Mouse (Mus musculus) kidney, embryonic 16.5 days (tissue): ENCODE results near the gene Mypn. TPM values are rescaled to one million over a fixed set of nuclear protein-coding genes. Genes with fewer than 3 reads are reported as not detected.
A peak's percentile ranks its signal among the peaks of the same experiment; 100 is the strongest.

Source experiments
- ATAC-seq: fragments of 200-750 bp; cut with Nextera tagmentation; 2 replicates; pipeline ENCODE4 v1.8.0; 2017; ENCODE audit warnings: moderate TSS enrichment; ENCODE audit not compliant: low FRiP score, low TSS enrichment
- H3K27ac ChIP-seq: fragments of 300-500 bp; sonication (generic); 2 replicates; pipeline ENCODE4 v1.5.1; 2014; ENCODE audit warnings: low read length
- H3K27me3 ChIP-seq: fragments of 300-500 bp; sonication (generic); 2 replicates; pipeline ENCODE4 v1.6.1; 2014; ENCODE audit warnings: low read length, control low read depth, mixed read lengths; ENCODE audit not compliant: insufficient read depth
- H3K36me3 ChIP-seq: fragments of 300-500 bp; sonication (generic); 2 replicates; pipeline ENCODE4 v1.6.1; 2014; ENCODE audit warnings: low read length, control low read depth, mixed read lengths; ENCODE audit not compliant: insufficient read depth
- H3K4me1 ChIP-seq: fragments of 300-500 bp; sonication (generic); 2 replicates; pipeline ENCODE4 v1.6.1; 2014; ENCODE audit warnings: low read length, control low read depth, mixed read lengths; ENCODE audit not compliant: insufficient read depth
- H3K4me2 ChIP-seq: fragments of 300-500 bp; sonication (generic); replicated peaks from 2 replicates; pipeline ENCODE4 v1.6.1; 2014; ENCODE audit warnings: low read depth, low read length
- H3K4me3 ChIP-seq: fragments of 300-500 bp; sonication (generic); 2 replicates; pipeline ENCODE4 v1.5.1; 2014; ENCODE audit warnings: mild to moderate bottlenecking, low read length
- H3K9ac ChIP-seq: fragments of 300-500 bp; sonication (generic); replicated peaks from 2 replicates; pipeline ENCODE4 v1.6.1; 2014; ENCODE audit warnings: low read length
- H3K9me3 ChIP-seq: fragments of 300-500 bp; sonication (generic); 2 replicates; pipeline ENCODE4 v1.6.1; 2016; ENCODE audit warnings: low read length, control low read depth
- WGBS: fragments of 180-500 bp; shearing (Covaris S2); extraction: QIAGEN DNeasy Blood & Tissue Kit; methylation state at CpG from one replicate; pipeline ENCODE4 v1.1.7; 2014; 5-methylcytosine and 5-hydroxymethylcytosine counted together
- polyA plus RNA-seq: library from polyadenylated mRNA; unstranded; fragments of >200 nt; fragmentation: Nextera tagmentation; extraction: Ambion mirVana; gene quantifications from 2 replicates; pipeline ENCODE4 v1.2.1, GENCODE M21; 2015

Gene Mypn
- polyA plus RNA-seq = 0.10 and 0.18 TPM in 2 replicates

DNA sequence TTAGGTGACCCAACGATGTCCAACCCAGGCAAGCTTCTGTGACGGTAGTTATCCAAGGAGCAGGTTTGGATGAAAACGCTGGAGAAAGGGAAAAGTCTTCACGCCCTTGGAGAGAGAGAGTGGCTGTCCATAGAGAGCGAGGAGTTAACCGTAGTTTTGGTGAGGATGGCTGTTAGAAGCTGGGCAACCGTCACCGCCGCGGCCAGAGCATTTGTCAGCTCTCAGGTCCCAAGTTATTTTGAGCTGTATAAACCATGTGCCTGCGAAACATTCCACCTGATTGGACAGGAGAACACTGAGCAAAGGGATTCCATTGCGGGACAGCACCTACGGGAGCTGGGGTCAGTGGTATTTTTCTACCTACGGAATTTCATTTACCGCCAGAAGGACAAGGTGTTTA is at the start of gene Mypn:
Mypn (minus strand) TSS at position 225 of the 400 bp plus-strand sequence.
- Histone ChIP-seq H3K4me1 (no peaks in the 10 kb centered on the region), H3K4me2 (no peak within 1 kb of the TSS), H3K9me3 (no peaks in the 10 kb centered on the region), H3K27ac (no peak within 1 kb of the TSS), H3K4me3 (no peak within 1 kb of the TSS), H3K36me3 (no peaks in the 10 kb centered on the region), H3K9ac (no peak within 1 kb of the TSS), H3K27me3 (no peaks in the 10 kb centered on the region)
- 89% methylated on average over 15 of the region's 15 CpGs for WGBS
- no peak for ATAC-seq

DNA sequence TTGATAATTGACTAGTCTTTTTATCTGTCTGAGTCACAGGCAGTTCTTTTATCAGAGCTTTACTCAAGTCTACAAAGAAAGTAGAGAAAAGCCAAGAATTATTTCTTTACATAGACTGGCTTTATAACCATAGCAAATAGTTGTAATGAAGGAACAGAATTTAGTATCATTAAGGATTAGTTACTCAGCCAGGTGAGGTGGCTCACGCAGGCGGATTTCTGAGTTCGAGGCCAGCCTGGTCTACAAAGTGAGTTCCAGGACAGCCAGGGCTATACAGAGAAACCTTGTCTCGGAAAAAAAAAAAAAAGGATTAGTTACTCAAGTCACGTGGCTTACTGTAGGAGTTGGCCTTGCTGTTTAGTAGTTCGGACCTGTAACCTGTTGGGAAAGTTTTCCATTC is 44.7 kb upstream of the Mypn start:
- no peaks in the 10 kb centered on the region for H3K9me3 ChIP-seq
- no peaks in the 10 kb centered on the region for H3K27me3 ChIP-seq
- peaks cover 19% of the 10 kb centered on the region for H3K36me3 ChIP-seq
- 92% methylated on average over 6 of the region's 6 CpGs for WGBS
- no peak overlapping the region for H3K27ac ChIP-seq
- no peak overlapping the region for H3K4me2 ChIP-seq
- no peak overlapping the region for H3K4me3 ChIP-seq
- peaks cover 9% of the 10 kb centered on the region; the same call in 1 of the 2 replicates for H3K4me1 ChIP-seq
- ATAC-seq = no peak
- no peak overlapping the region for H3K9ac ChIP-seq

DNA sequence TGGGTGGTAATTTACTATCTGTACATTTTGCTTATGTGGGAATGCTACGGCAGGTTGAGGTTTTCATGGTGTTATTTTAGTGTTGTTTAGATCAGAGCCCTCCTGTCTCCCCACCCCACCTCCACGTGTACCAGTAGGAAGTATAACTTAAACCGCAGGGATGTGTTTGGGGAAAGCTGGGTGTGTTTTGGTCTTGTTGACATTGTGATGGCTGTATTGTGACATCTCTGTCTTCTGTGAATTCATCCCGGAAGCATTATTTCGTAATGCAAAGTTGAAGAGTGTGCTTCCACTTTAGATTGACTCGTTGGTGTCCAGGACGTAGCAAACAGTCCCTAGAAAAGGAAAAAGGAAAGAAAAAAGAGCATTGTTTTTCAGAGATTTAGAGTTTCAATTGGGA is 43.7 kb upstream of the Mypn start:
- no peaks in the 10 kb centered on the region for H3K9me3 ChIP-seq
- H3K27me3 ChIP-seq = no peaks in the 10 kb centered on the region
- 85% methylated on average over 7 of the region's 7 CpGs for WGBS
- peaks cover 12% of the 10 kb centered on the region for H3K36me3 ChIP-seq
- peaks cover 14% of the 10 kb centered on the region for H3K4me1 ChIP-seq
- H3K27ac ChIP-seq = no peak overlapping the region
- no peak for ATAC-seq
- H3K4me3 ChIP-seq = no peak overlapping the region
- H3K4me2 ChIP-seq = no peak overlapping the region
- no peak overlapping the region for H3K9ac ChIP-seq

DNA sequence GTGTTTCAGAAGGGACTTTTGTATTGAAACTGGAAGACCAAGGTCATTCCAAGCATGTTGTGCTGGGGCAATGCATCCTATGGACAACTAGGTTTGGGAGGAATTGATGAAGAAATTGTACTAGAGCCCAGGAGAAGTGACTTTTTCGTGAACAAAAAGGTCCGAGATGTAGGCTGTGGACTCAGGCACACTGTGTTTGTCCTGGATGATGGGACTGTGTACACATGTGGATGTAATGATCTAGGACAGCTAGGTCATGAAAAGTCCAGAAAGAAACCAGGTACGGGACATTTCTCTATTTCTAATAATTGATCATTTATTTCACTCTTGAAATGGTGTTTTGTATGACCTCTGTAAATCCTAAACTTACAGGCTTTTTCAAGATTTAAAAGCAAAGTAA is 42.1 kb upstream of the Mypn start:
- H3K27me3 ChIP-seq = no peaks in the 10 kb centered on the region
- no peak overlapping the region for H3K4me3 ChIP-seq
- H3K27ac ChIP-seq = no peak overlapping the region
- WGBS = 92% methylated on average over 3 of the region's 3 CpGs
- ATAC-seq = no peak
- H3K36me3 ChIP-seq = peaks cover 12% of the 10 kb centered on the region
- H3K4me2 ChIP-seq = no peak overlapping the region
- peaks cover 17% of the 10 kb centered on the region for H3K4me1 ChIP-seq
- no peaks in the 10 kb centered on the region for H3K9me3 ChIP-seq
- no peak overlapping the region for H3K9ac ChIP-seq

DNA sequence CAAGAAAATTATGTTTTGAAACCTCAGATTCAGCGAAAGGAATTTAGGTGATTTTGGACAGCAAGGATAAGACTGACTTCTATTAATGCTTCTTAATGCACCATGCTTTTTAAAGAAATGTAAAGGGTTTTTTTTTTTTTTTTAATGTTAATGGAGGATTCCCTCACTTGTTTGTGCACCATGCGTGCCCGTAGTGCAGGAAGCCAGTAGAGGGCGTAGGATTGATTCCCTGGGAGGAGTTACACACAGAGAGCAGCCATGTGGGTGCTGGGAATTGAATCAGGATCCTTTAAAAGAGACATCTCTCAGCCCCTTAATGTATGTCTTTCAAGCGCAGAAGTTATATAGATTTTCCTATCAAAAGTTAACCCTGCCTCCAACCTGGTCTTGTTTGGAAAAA is 41.0 kb upstream of the Mypn start:
- ATAC-seq = no peak
- Histone ChIP-seq H3K4me1 (peaks cover 17% of the 10 kb centered on the region), H3K9me3 (no peaks in the 10 kb centered on the region), H3K27me3 (no peaks in the 10 kb centered on the region), H3K9ac (peak overlapping the region; percentile 97), H3K4me2 (peak overlapping the region; percentile 63), H3K36me3 (peaks cover 5% of the 10 kb centered on the region; the same call in 1 of the 2 replicates), H3K4me3 (peak overlapping the region; percentile 95), H3K27ac (peak overlapping the region; percentile 99)
- WGBS = 15% methylated on average over 5 of the region's 5 CpGs

DNA sequence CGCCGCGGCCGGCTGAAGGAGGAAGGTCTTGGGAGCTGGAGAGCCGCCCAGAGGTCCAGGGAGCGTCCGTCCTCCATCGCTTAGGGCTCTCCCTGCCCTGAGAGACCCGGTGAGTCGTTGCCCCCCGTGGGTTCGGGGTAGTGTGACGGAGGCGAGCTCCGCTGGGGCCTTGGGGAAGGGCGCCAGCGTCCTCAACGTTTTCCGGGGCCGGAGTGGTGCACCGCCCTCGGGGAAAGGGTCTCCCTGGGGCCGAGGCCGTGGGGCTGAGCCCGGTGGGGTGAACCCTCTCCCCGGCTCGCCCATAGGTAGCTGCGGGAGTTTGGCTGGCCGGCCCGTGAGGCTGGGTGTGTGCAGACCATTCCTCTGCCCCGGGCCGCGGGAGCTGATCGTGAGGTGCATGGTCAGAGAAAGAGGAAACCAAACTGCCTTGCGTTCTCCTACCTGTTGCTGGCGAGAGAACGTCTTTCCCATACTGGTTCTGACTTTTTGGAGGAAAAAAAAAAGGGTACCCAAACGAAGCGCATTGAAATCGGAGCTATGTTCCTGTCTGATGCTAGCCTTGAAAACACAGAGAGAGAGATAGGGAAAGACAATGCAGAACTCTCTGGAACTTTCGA is 40.4 kb upstream of the Mypn start:
- peak overlapping the region; percentile 97 for H3K9ac ChIP-seq
- WGBS = 0% methylated on average over 41 of the region's 41 CpGs
- peak; percentile 87 for ATAC-seq
- H3K4me3 ChIP-seq = peak overlapping the region; percentile 95
- no peaks in the 10 kb centered on the region for H3K27me3 ChIP-seq
- peaks cover 3% of the 10 kb centered on the region; the same call in 1 of the 2 replicates for H3K36me3 ChIP-seq
- peak overlapping the region; percentile 99 for H3K27ac ChIP-seq
- no peaks in the 10 kb centered on the region for H3K9me3 ChIP-seq
- H3K4me2 ChIP-seq = peak overlapping the region; percentile 63
- peaks cover 17% of the 10 kb centered on the region for H3K4me1 ChIP-seq

GRCm38 (mm10) chr10:63243493-63244054 is 39.8 kb upstream of the Mypn start, which contains the start of gene Herc4:
Herc4 (plus strand) TSS chr10:63243810.
- Histone ChIP-seq H3K4me2 (peak within 1 kb of the TSS; percentile 63), H3K36me3 (peaks cover 3% of the 10 kb centered on the region; the same call in 1 of the 2 replicates), H3K9ac (peak within 1 kb of the TSS; percentile 97), H3K27me3 (no peaks in the 10 kb centered on the region), H3K4me3 (peak within 1 kb of the TSS; percentile 95), H3K9me3 (no peaks in the 10 kb centered on the region), H3K27ac (peak within 1 kb of the TSS; percentile 99), H3K4me1 (peaks cover 17% of the 10 kb centered on the region)
- peak; percentile 100 for ATAC-seq
- WGBS = under 1% methylated on average over 43 of the region's 44 CpGs

DNA sequence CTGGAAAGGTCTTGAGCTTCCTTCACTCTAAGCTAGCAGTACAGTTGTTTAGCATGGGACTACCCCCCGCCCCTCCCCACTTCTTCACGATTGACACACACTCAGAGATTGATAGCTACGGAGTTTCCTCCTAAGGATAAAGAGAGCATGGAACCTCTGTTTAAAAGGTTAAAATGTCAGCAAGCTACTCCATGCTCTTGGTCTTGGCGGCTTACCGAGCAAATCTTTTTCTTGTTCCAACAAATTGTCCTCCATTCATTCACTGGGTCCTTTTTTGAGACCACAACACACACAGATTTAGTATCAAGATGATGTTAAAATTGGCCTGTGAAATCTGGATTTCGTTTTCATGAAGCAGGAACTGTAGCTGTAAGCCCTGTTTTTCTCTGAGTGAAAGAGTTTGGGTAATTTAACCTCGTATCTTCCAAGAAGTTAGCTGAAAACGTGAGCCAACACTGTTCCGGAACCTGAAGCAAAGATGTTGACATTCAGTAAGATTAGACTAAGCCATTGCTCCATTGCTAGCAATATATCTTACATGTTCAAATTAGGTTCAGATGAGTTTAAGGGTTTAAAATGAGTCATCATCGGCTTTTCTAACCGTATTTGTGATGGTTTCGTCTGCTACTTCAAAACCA is 39.2 kb upstream of the Mypn start:
- Histone ChIP-seq H3K4me2 (peak overlapping the region; percentile 53), H3K4me1 (peaks cover 17% of the 10 kb centered on the region), H3K9me3 (no peaks in the 10 kb centered on the region), H3K27ac (no peak overlapping the region), H3K4me3 (peak overlapping the region; percentile 95), H3K9ac (peak overlapping the region; percentile 50), H3K36me3 (peaks cover 3% of the 10 kb centered on the region; the same call in 1 of the 2 replicates), H3K27me3 (no peaks in the 10 kb centered on the region)
- no peak for ATAC-seq
- 22% methylated on average over 12 of the region's 12 CpGs for WGBS

GRCm38 (mm10) chr10:63240868-63241271 is 37.1 kb upstream of the Mypn start:
- no peak overlapping the region for H3K4me2 ChIP-seq
- H3K4me1 ChIP-seq = peaks cover 17% of the 10 kb centered on the region
- H3K27ac ChIP-seq = no peak overlapping the region
- no peaks in the 10 kb centered on the region for H3K27me3 ChIP-seq
- H3K9me3 ChIP-seq = no peaks in the 10 kb centered on the region
- WGBS = 73% methylated on average over 2 of the region's 2 CpGs
- peaks cover 2% of the 10 kb centered on the region; the same call in 1 of the 2 replicates for H3K36me3 ChIP-seq
- ATAC-seq = no peak
- no peak overlapping the region for H3K9ac ChIP-seq
- H3K4me3 ChIP-seq = no peak overlapping the region

DNA sequence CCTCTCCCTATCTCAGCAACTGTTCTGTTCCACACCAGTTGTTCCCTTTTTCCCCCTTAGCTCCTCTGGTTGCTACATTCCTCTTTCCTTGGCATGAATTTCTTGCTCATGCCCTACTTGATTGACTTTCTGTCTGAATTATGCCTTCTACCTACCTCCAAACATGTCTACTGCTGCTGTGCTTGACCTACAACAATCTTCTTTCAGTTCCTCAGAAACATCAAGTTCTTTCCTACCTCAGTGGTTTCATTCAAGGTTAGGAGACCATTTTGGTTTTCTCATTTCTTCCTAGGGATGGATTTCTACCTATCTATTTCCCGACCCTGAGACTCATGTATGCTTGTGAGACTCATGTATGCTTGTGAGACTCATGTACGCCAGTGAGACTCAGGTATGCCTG is 36.1 kb upstream of the Mypn start:
- 85% methylated on average over 2 of the region's 2 CpGs for WGBS
- H3K4me1 ChIP-seq = peaks cover 10% of the 10 kb centered on the region
- H3K27ac ChIP-seq = no peak overlapping the region
- no peak overlapping the region for H3K9ac ChIP-seq
- no peak overlapping the region for H3K4me3 ChIP-seq
- ATAC-seq = no peak
- no peaks in the 10 kb centered on the region for H3K27me3 ChIP-seq
- H3K9me3 ChIP-seq = no peaks in the 10 kb centered on the region
- no peaks in the 10 kb centered on the region for H3K36me3 ChIP-seq
- no peak overlapping the region for H3K4me2 ChIP-seq
